Mouse (Mus musculus): Measurements from ENCODE around the gene Akt3.
A peak's percentile ranks its signal among the peaks of the same experiment; 100 is the strongest.

Akt3 gene

DNA sequence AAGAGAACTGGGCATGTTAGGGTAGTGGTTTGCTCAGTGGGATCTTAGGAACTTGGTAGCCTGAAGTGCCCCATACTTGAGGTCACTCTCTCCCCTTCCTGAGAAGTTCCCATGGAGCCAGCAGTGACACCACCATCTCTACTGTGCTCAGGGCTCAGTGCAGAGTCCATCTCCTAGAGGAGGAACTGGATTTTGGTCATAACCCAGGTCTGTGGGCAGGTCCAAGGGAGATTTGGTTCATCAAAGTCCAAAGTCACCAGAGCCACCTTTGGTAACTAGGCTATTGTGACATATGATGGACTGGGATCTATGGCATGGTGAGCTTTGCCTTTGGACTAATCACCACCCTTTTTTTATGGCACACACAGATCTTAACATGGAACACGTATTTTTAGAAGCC, 244.7 kb downstream of the Akt3 start:
- no peak for DNase-seq (ENCODE audit: low read depth in 1 of 2, low spot score in 2 of 2)

DNA sequence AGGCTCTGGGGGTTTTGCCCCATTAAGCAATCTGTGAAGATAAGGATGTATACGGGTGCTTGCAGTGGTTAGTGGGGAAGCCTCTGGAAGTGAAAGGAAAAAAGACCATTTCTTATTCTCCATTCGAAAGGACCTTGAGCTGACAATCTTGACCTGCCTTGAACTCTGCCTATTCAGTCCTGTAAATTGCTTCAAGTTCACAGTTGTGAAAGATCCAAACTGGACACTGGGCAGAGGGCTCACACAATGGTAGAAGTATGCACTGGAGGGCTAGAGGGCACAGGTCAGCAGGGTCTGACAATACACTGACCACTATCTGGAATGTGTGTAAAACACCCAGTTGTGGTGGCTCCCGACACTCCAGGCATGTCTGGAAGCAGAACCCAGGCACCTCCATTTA, 245.2 kb downstream of the Akt3 start:
- no peak for DNase-seq (ENCODE audit: low read depth in 1 of 2, low spot score in 2 of 2)

DNA sequence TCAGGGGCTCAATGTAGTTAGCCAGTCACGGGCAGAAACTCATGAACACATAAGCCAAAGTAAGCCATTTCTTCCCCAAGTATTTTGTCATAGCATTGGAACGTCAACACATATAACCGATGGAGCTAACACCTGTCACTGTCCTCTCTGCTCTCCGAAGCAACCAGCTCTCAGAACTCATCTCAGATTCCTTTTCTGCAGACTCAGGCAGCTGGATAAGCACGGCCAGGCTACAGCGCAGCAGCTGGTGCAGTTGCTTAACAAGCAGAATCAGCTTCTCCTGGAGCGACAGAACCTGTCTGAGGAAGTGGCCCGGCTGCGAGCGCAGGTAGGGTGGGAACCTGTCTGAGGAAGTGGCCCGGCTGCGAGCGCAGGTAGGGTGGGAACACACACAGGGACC, 246.3 kb downstream of the Akt3 start:
- no peak for DNase-seq (ENCODE audit: low read depth in 1 of 2, low spot score in 2 of 2)

DNA sequence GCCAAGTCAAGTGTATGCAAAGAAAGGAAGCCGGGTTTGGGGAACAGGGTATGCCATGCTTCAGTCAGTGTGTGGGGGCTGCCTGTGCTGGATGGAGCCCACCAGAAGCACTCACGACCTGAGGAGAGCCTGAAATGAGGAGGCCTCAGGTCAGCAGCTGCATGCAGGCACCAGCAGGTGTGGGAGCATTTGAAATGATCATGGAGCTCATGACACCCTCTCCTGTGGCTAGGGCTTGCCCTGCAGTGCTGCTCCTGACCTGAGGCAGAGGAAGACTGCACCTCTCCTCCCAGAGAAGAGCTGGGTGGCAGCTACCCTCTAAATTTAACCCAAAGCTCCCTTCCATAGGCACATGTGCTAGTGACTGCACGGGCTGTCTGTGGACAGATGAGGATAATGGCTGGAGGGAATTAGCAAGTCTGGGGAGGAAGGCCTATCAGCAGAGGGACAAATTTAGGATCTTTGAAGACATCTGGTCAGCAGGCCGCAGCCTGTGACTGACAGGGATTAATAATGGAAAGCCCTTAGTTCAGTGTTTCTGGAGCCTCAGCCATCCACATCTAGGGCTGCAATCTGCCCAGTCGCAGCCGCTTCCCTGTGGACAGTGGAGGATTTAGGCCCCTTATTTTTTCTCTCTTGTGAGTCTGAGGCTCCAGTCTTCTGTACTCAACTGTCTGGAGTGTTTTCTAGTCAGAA, 247.2 kb downstream of the Akt3 start:
- DNase-seq (ENCODE audit: low read depth in 1 of 2, low spot score in 2 of 2), result no peak

GRCm38 (mm10) chr1:177010041-177010440, 248.0 kb downstream of the Akt3 start:
- no peak for DNase-seq (ENCODE audit: low read depth in 1 of 2, low spot score in 2 of 2)

- no peak for DNase-seq (ENCODE audit: low read depth in 1 of 2, low spot score in 2 of 2)
These were observed 249.2 kb downstream of the Akt3 start for GRCm38 (mm10) chr1:177008777-177009176.

DNA sequence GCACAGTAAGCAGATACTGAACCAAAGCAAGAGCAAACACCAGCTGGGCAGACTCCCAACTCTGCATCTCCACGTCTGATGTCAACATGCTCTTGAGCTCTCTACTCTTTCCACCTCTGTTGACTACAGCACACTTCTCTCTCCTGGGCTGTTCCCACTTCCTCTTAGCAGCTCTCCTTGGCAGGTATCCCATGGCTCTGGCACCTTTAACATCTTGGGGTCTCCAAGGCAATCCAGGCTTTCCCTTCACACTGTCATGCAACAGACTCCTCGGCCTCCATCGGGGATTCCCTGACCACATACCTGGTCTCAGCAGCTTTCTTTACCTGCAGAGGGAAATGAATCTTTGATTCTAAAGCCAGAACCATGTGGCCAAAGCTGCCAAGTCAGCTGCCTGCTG, 250.6 kb downstream of the Akt3 start:
- no peak for DNase-seq (ENCODE audit: low read depth in 1 of 2, low spot score in 2 of 2)

DNA sequence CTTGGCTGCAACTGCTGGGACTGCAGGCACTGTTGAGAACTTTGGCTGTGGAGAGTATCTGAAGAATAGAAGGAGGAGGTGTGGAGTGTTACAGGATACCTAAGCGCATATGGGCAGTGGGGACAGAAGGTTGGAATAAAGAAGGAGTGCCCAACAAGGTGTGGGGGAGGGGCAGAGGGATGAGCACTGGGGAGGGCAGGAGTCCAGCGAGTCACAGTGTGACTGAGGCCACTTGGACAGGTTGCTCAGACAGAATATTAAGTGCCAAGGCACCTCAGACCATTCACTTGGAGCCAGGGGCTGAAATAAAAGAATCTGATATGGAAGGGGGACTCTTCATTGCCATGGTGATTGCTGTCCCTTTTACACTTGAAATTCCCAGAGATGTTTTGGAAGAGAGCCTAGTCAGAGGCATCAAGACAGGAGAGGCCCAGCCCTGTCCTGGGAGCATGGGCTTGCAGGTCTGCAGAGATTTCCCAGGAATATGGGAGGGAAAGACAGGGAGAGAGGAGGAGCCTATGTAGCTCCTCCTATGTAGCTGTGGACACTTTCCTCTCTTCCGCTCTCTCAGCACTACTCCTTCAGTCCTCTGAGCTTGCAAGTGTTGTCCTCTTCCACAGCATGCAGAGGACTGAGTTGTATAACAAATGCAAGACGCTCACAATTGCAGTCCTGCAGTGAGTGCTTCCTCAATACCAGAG, 253.8 kb downstream of the Akt3 start:
- no peak for DNase-seq (ENCODE audit: low read depth in 1 of 2, low spot score in 2 of 2)

DNA sequence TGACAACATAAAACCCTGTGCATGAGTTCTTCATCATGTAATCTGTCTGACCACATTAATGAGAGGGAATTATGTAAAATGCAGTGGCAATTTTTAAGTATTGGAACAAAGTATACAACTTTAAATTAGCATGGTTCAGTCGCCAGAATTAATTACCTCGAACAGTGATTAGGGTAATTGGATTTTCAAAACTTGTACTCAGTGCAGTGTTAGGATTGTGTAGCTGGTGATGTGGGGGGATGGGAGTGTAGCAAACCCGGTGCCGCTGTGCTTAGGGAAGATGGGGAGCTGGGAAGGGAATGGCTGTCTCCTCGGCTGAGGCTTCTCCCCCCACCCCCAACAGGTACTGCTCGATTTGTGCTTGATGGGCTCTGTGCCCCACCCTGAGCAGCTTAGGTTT, 255.1 kb downstream of the Akt3 start:
- DNase-seq (ENCODE audit: low read depth in 1 of 2, low spot score in 2 of 2), result no peak

GRCm38 (mm10) chr1:176999011-176999410, 259.0 kb downstream of the Akt3 start:
- DNase-seq (ENCODE audit: low read depth in 1 of 2, low spot score in 2 of 2), result no peak

- DNase-seq (ENCODE audit: low read depth in 1 of 2, low spot score in 2 of 2), result no peak
These were observed 260.0 kb downstream of the Akt3 start for GRCm38 (mm10) chr1:176997711-176998689.

DNA sequence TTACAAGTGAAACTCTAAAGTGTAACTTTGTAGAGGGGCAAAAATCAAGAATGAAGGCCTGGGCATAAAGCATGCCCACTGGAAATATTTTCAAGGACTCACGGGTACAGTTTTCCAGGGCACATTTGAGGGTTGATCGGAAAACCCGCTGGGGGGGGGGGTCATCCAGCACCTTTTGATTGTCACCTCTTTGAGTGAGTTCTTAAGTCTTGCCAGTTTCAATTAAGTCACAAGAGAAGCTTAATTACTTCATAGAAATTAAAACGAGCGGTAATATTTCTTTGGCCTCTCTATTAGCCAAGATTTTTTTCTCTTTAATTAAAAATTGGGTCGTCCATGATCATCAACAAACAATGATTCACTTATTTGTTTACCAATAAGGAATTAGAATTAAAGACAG, 260.7 kb downstream of the Akt3 start:
- no peak for DNase-seq (ENCODE audit: low read depth in 1 of 2, low spot score in 2 of 2)

DNA sequence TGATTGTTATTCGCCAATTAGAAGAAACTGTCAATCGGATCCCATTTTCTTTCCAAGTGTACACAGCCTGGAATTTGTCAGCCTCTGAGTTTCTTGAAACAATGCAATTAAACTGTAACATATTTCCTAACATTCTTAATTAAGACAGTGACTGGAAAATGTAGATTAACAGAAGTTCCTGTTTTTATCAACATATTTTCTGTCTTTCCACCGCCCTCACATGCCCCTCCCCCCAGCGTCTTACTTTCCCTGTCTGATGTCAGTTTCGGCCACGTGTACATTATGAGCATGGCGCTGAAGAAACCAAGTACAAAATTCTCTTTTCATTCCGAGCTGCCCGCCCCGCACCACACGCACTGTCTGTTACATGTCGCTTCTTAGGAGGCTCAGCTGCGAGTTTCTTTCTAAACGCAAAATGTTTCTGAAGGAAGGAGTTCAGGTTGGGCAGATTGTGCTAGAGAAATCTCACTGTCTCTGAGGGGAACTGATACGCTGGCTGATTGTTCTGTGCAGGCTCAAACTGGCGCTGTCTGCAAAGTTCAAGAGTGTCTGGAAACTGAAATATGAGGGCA, 261.3 kb downstream of the Akt3 start:
- DNase-seq (ENCODE audit: low read depth in 1 of 2, low spot score in 2 of 2), result peak; percentile 40 to 52

- DNase-seq (ENCODE audit: low read depth in 1 of 2, low spot score in 2 of 2), result no peak
These were observed 261.8 kb downstream of the Akt3 start for GRCm38 (mm10) chr1:176996166-176996565.

- no peak for DNase-seq (ENCODE audit: low read depth in 1 of 2, low spot score in 2 of 2)
These were observed 262.6 kb downstream of the Akt3 start for GRCm38 (mm10) chr1:176995419-176995775.

- no peak for DNase-seq (ENCODE audit: low read depth in 1 of 2, low spot score in 2 of 2)
These were observed 263.1 kb downstream of the Akt3 start for GRCm38 (mm10) chr1:176994707-176995418.

DNA sequence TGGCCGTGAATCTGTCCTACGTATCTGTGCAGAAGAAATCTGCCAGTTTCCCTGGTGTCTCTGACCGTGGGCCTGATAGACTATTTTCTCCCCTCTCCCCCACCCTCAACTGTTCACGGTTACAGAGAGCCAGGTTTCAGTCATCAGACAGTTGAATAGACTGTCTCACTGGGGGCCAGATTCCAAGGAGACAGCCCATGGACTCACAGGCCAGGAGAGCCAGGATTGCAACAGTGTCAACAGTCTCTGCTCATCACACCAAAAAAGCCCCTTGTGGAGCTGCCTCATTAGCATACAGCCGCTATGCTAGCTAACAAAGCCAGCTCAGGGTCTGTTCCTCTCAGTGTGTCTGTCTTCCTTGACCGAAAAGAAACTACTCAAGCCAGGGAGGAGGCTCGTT, 263.9 kb downstream of the Akt3 start:
- no peak for DNase-seq (ENCODE audit: low read depth in 1 of 2, low spot score in 2 of 2)

DNA sequence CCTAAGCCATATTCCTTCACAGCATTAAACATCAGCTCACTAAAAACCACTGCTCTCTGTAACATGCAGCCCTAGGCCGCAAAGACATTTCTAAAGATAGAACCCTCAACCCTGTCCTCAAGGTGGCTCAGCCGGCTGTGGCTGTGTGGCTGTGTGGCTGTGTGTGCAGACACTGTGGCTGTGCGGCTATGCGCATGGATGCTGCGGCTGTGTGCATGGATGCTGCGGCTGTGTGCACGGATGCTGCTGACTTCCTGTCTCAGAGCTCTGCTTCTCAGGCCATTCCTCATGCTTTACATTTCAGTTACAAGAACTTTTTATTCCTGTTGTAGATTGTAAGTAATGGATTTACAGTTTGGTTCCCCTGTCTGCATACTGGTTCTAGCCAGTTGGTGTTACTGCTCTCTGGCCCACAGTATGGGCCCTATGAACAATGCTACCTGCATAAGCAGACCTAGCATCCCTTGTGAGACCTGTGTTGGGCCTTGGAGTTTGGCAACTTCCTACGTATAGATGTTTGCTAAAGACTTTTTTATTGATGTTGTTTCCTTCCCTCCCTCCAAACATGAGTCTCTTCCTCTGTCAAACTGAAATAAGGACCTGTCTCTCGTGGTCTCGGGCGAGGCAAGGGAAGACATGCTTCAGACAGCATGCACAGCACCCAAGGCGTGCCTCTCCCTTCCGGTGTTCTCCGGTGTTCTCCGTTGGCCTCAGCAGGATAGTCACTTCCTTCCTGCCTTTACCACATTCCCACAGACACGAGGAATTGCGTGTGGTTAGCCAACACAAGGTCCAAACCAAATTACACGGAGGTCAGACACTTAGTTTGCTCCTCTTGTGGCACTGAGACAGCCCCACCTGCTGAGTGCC, 264.6 kb downstream of the Akt3 start:
- DNase-seq (ENCODE audit: low read depth in 1 of 2, low spot score in 2 of 2), result no peak

GRCm38 (mm10) chr1:176992517-176992916, 265.5 kb downstream of the Akt3 start:
- no peak for DNase-seq (ENCODE audit: low read depth in 1 of 2, low spot score in 2 of 2)

GRCm38 (mm10) chr1:176991473-176991872, 266.5 kb downstream of the Akt3 start:
- no peak for DNase-seq (ENCODE audit: low read depth in 1 of 2, low spot score in 2 of 2)

All from monocyte, adult 2 months (primary cell).